Mouse (Mus musculus): ENCODE data around the gene Slc35c2. TPM values are rescaled to one million over a fixed set of nuclear protein-coding genes. Genes with fewer than 3 reads are reported as not detected.

The Slc35c2 gene
- polyA plus RNA-seq, 1 experiment = 46.5 TPM

GRCm38 (mm10) chr2:165288315-165289031 is 804 bp upstream of the Slc35c2 start:
- H3K36me3 ChIP-seq (ENCODE audit: control insufficient read depth, insufficient read depth) = peaks cover 32% of the 10 kb centered on the region
- no peaks in the 10 kb centered on the region for H3K79me3 ChIP-seq (ENCODE audit: low read depth)
- H3ac ChIP-seq (ENCODE audit: control insufficient read depth, insufficient read length, low read depth) = peak overlapping the region; percentile 38
- H3K79me2 ChIP-seq (ENCODE audit: control insufficient read depth, insufficient read depth) = no peaks in the 10 kb centered on the region
- no peak for TF ChIP-seq MAX (IDR thresholded peaks at IDR 0.05)
- TF ChIP-seq MYOG (IDR thresholded peaks at IDR 0.05; ENCODE audit: control insufficient read depth, extremely low read depth, insufficient read length) = no peak
- no peak for TF ChIP-seq USF1 (IDR thresholded peaks at IDR 0.05; ENCODE audit: low read depth)
- TF ChIP-seq CTCF (IDR thresholded peaks at IDR 0.05; ENCODE audit: control insufficient read depth, insufficient read depth, insufficient read length) = no peak
- no peak for TF ChIP-seq FOSL1 (IDR thresholded peaks at IDR 0.05; ENCODE audit: insufficient read depth, low read length, poor library complexity, severe bottlenecking)
- TF ChIP-seq CEBPB (IDR thresholded peaks at IDR 0.05; ENCODE audit: low read depth) = no peak
- no peak for TF ChIP-seq MYOD1 (IDR thresholded peaks at IDR 0.05; ENCODE audit: control insufficient read depth, insufficient read length, low read depth)
- peak overlapping the region; percentile 84 for H3K4me3 ChIP-seq (ENCODE audit: insufficient read depth, poor library complexity, severe bottlenecking)
- H3K27me3 ChIP-seq (ENCODE audit: control insufficient read depth, insufficient read depth, insufficient read length) = no peaks in the 10 kb centered on the region

- H3K36me3 ChIP-seq (ENCODE audit: control insufficient read depth, insufficient read depth) = peaks cover 20% of the 10 kb centered on the region
- peak overlapping the region; percentile 84 for H3K4me3 ChIP-seq (ENCODE audit: insufficient read depth, poor library complexity, severe bottlenecking)
- no peaks in the 10 kb centered on the region for H3K79me3 ChIP-seq (ENCODE audit: low read depth)
- H3ac ChIP-seq (ENCODE audit: control insufficient read depth, insufficient read length, low read depth) = peak overlapping the region; percentile 97
- no peaks in the 10 kb centered on the region for H3K79me2 ChIP-seq (ENCODE audit: control insufficient read depth, insufficient read depth)
- TF ChIP-seq MYOG (IDR thresholded peaks at IDR 0.05; ENCODE audit: control insufficient read depth, extremely low read depth, insufficient read length) (no peak), FOSL1 (IDR thresholded peaks at IDR 0.05; ENCODE audit: insufficient read depth, low read length, poor library complexity, severe bottlenecking) (no peak)
- H3K27me3 ChIP-seq (ENCODE audit: control insufficient read depth, insufficient read depth, insufficient read length) = no peaks in the 10 kb centered on the region
Measured at GRCm38 (mm10) chr2:165286361-165287201, 1.1 kb downstream of the Slc35c2 start.

- H3ac ChIP-seq (ENCODE audit: control insufficient read depth, insufficient read length, low read depth) = no peak overlapping the region
- peaks cover 14% of the 10 kb centered on the region for H3K36me3 ChIP-seq (ENCODE audit: control insufficient read depth, insufficient read depth)
- no peak for TF ChIP-seq FOSL1 (IDR thresholded peaks at IDR 0.05; ENCODE audit: insufficient read depth, low read length, poor library complexity, severe bottlenecking)
- no peak for TF ChIP-seq MYOG (IDR thresholded peaks at IDR 0.05; ENCODE audit: control insufficient read depth, extremely low read depth, insufficient read length)
- H3K79me2 ChIP-seq (ENCODE audit: control insufficient read depth, insufficient read depth) = no peaks in the 10 kb centered on the region
- no peak overlapping the region for H3K4me3 ChIP-seq (ENCODE audit: insufficient read depth, poor library complexity, severe bottlenecking)
- no peaks in the 10 kb centered on the region for H3K27me3 ChIP-seq (ENCODE audit: control insufficient read depth, insufficient read depth, insufficient read length)
- H3K79me3 ChIP-seq (ENCODE audit: low read depth) = no peaks in the 10 kb centered on the region
Measured at GRCm38 (mm10) chr2:165285621-165286020, 2.0 kb downstream of the Slc35c2 start.

- Histone ChIP-seq H3K4me3 (ENCODE audit: insufficient read depth, poor library complexity, severe bottlenecking) (no peak overlapping the region), H3K79me2 (ENCODE audit: control insufficient read depth, insufficient read depth) (no peaks in the 10 kb centered on the region), H3K79me3 (ENCODE audit: low read depth) (no peaks in the 10 kb centered on the region), H3K27me3 (ENCODE audit: control insufficient read depth, insufficient read depth, insufficient read length) (no peaks in the 10 kb centered on the region), H3ac (ENCODE audit: control insufficient read depth, insufficient read length, low read depth) (no peak overlapping the region), H3K36me3 (ENCODE audit: control insufficient read depth, insufficient read depth) (peaks cover 8% of the 10 kb centered on the region)
- no peak for TF ChIP-seq USF1 (IDR thresholded peaks at IDR 0.05; ENCODE audit: low read depth)
- no peak for TF ChIP-seq MAX (IDR thresholded peaks at IDR 0.05)
- no peak for TF ChIP-seq CEBPB (IDR thresholded peaks at IDR 0.05; ENCODE audit: low read depth)
- no peak for TF ChIP-seq MYOG (IDR thresholded peaks at IDR 0.05; ENCODE audit: control insufficient read depth, extremely low read depth, insufficient read length)
- no peak for TF ChIP-seq FOSL1 (IDR thresholded peaks at IDR 0.05; ENCODE audit: insufficient read depth, low read length, poor library complexity, severe bottlenecking)
- no peak for TF ChIP-seq MYOD1 (IDR thresholded peaks at IDR 0.05; ENCODE audit: control insufficient read depth, insufficient read length, low read depth)
- TF ChIP-seq CTCF (IDR thresholded peaks at IDR 0.05; ENCODE audit: control insufficient read depth, insufficient read depth, insufficient read length) = no peak
Measured at GRCm38 (mm10) chr2:165285034-165285433, 2.6 kb downstream of the Slc35c2 start.

GRCm38 (mm10) chr2:165284377-165284776 is 3.3 kb downstream of the Slc35c2 start:
- Histone ChIP-seq H3K79me2 (ENCODE audit: control insufficient read depth, insufficient read depth) (no peaks in the 10 kb centered on the region), H3ac (ENCODE audit: control insufficient read depth, insufficient read length, low read depth) (no peak overlapping the region), H3K36me3 (ENCODE audit: control insufficient read depth, insufficient read depth) (peaks cover 6% of the 10 kb centered on the region), H3K27me3 (ENCODE audit: control insufficient read depth, insufficient read depth, insufficient read length) (no peaks in the 10 kb centered on the region), H3K79me3 (ENCODE audit: low read depth) (no peaks in the 10 kb centered on the region), H3K4me3 (ENCODE audit: insufficient read depth, poor library complexity, severe bottlenecking) (no peak overlapping the region)
- TF ChIP-seq MYOG (IDR thresholded peaks at IDR 0.05; ENCODE audit: control insufficient read depth, extremely low read depth, insufficient read length) (no peak), USF1 (IDR thresholded peaks at IDR 0.05; ENCODE audit: low read depth) (no peak), CTCF (IDR thresholded peaks at IDR 0.05; ENCODE audit: control insufficient read depth, insufficient read depth, insufficient read length) (no peak), MYOD1 (IDR thresholded peaks at IDR 0.05; ENCODE audit: control insufficient read depth, insufficient read length, low read depth) (no peak), CEBPB (IDR thresholded peaks at IDR 0.05; ENCODE audit: low read depth) (no peak), MAX (IDR thresholded peaks at IDR 0.05) (no peak), FOSL1 (IDR thresholded peaks at IDR 0.05; ENCODE audit: insufficient read depth, low read length, poor library complexity, severe bottlenecking) (no peak)
